Mouse (Mus musculus) layer of hippocampus, postnatal 10 days (tissue): Measurements from ENCODE around the gene Nme4. TPM values are rescaled to one million over a fixed set of nuclear protein-coding genes. Genes with fewer than 3 reads are reported as not detected.
A peak's percentile ranks its signal among the peaks of the same experiment; 100 is the strongest.

ENCODE experiments used
- DNase-seq, 2 experiments: peaks; one replicate each; pipeline ENCODE4 v3.0.0; 2021; ENCODE audit warnings: low spot score in 2 of 2
- long read RNA-seq: library from polyadenylated mRNA; stranded (forward); transcript quantifications from one replicate; pipeline ENCODE4 v2.0.0, GENCODE M21; 2023
- total RNA-seq, 2 experiments: library from RNA; stranded (reverse); gene quantifications; 2 replicates each; pipeline ENCODE4 v1.2.3; 2021

Nme4 gene
- total RNA-seq, result 1 to 10 TPM; 4.6 to 5.7 TPM
- long read RNA-seq, partial matches to known transcripts, result 0 of 4 reads
- long read RNA-seq, other reads (novel, unspliced or antisense), result 3 of 4 reads

DNA sequence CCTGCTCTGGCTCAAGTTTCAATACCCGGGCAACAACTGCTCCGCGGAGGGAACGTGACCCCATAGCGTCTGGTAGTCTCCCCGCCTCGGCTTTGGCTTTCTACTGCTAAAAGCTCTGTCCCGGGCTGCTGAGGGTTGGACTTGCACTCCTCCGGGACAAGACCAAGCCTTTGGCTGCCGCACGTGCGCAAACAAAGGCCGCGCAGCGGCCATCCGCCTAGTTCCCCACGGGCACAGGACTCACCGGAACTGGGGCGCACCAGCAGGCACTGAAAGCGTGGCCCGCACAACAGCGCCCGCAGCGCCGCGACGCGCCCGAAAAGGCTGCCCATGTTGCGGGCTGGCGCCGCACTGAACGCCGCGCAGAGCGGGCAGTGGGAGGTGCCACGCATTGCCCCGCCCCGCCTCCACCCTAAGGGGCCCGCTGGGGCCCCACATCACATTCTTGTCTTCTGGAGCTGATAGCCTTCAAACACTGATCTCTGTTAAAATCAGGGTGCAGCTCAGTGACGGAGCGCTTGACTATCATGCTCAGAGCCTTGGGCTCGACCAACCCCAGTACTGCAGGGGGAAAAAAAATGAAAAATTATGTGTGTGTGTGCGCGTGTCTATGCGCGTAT is at the start of gene Nme4:
Nme4 (minus strand) TSS at position 482 of the 620 bp plus-strand sequence.
- peak; percentile 55 to 70 for DNase-seq

DNA sequence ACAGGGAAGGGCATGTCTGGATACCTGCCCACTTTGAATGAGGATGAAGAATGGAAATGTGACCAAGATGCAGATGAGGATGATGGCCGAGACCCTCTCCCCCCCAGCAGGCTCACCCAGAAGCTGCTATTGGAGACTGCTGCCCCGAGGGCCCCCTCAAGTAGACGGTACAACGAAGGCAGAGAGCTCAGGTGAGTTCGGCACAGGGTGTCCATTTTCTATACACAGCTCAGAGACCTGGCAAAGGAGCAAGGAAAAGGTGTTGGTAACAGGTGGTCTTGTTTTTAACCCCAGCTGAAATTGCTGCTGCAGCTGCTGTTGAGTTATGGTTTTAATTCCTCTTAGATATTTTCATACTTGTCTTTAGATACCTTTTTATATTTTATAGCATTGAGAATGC is 48.0 kb upstream of the Nme4 start:
- DNase-seq, result no peak

DNA sequence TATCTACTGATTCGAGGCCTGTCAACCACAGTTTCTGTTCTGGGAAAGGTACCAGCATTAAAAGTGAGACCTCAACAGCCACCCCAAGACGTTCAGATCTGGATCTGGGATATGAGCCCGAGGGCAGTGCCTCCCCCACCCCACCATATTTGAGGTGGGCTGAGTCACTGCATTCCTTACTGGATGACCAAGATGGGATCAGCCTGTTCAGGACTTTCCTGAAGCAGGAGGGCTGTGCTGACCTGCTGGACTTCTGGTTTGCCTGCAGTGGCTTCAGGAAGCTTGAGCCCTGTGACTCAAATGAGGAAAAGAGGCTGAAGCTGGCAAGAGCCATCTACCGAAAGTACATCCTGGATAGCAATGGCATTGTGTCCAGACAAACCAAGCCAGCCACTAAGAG is 47.4 kb upstream of the Nme4 start:
- no peak for DNase-seq

- no peak for DNase-seq
Observed at GRCm38 (mm10) chr17:26138901-26139381, 43.5 kb upstream of the Nme4 start.

GRCm38 (mm10) chr17:26138239-26138836 is 42.9 kb upstream of the Nme4 start, which contains the start of gene Axin1:
TSS of gene Axin1 (plus strand) at chr17:26138688.
- DNase-seq, result peak; percentile 87 to 92

DNA sequence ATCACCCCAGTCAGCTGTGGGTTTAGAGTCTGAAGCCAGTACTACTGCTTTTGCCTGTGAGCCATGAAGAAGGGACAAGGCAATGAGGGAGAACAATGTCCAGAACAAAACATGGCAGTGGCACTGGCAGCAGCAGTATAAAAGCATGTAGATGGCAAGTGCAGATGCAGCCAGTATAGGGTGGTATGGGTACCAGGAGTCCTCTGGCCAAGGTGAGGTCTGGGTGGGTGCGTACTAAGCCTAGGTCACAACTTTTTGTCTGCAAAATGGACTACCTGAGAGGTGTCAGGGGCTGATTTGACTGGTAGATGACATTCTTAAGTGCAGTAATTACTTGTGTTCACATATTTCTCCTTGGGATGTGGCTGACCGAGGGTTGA is 42.3 kb upstream of the Nme4 start:
- no peak for DNase-seq

GRCm38 (mm10) chr17:26137106-26137750 is 41.8 kb upstream of the Nme4 start:
- DNase-seq, result no peak

DNA sequence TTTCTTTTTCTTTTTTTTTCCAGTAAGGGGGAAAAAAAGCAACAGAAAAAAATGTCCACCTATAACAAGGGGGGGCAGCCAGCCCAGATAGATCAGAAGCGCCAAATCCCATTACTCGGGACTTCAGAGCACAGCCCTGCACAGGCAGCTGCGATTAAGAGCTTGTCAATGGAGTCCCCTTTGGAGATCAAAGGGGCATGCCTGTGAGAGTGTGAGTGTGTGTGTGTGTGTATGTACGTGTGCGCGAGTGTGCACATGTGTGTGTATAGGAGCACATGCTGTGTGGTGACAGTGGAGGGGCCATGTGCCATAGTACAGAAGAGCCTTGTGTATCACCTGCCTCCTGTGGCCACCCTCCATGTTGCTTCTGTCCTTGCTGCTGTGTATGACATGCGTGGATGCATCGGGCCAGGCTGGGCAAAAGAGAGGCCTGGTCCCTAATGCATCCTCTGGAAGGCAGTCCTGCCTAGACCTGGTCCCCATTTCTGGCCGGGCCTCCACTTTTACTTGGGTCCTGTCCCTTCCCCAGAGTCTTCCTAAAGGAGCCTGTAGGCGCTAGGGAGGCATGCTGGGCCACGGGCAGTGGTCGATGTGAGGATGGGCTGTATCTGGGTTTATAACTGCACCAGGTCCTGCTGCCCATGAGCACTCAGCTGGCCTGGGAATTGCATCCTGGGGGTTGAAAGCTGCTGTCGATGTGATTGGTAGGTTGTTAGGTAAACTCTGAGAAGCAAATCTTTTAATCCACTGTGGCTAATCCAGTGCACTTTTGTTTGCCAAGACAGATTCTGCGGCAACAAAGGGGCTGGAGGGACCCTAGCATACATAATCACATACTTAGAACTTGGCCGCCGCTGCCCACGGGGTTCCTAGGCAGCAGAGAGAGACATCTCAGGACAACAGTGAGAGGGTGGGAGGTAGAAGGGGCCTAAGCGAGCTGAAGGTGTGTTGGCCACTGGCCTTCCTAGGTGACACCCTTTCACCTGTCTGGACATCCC is 36.8 kb upstream of the Nme4 start:
- DNase-seq, result no peak

DNA sequence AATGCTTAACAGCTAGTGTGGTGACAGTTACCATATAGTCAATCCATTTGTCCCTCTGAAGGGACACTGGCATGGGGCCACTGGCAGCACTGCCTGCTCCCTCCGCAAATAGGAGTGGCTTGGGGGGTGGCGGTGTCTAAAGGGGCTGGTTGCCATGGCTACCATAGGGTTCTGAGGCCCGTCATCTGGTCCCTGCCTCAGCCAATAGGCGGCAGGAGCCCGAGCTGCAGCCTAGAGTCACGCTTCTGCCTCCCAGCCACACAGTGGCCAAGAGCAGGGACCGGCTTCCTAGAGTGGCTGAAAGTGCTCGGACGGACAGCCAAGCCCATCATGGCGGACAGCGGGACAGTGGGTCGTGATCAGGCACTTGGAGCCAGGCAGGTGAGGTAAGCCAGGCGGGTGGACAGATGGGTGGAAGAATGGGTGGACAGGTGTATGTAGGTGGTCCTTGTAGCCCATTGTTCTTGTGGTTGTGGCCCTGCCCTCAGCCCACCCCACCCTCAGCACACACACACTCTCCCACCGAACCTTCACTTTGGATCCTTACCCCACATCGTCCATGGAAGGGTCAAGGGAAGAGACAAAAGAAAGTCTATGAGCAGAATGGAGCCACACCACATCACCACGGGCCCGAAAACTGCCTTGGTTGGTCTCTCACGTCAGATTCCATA is 35.8 kb upstream of the Nme4 start:
- no peak for DNase-seq

DNA sequence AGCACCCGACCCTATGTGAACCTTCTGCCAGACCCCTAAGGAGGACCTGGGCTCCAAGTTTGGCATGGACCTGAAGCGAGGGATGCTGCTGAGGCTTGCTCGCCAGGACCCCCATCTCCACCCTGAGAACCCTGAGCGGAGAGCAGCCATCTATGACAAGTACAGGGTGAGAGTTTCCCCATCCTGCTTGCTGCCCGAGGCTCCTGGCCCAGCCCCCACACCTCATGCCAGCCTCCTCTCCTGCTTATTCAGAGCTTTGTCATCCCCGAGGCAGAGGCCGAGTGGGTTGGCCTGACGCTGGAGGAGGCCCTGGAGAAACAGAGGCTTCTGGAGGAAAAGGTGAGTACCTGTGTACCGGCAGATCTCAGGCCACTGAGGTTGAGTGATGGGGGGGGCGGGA is 29.8 kb upstream of the Nme4 start:
- no peak for DNase-seq

DNA sequence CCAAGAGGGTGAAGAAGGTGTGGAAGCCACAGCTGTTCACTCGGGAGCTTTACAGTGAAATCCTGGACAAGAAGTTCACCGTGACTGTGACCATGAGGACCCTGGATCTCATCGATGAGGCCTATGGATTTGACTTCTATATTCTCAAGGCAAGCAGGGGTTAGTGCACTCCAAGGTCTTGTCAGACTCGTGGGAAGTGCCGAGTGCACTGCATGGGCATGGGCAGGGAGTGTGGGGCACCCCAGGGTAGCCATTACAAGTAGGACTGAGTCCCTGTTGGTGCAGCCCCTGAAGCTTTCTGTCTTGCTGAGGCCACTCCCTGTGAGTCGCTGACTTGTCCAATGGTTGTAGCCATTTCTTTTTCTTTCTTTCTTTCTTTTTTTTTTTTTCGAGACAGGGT is 29.2 kb upstream of the Nme4 start:
- no peak for DNase-seq

GRCm38 (mm10) chr17:26123267-26123684 is 27.9 kb upstream of the Nme4 start, which contains the start of gene Mrpl28:
TSS of gene Mrpl28 (plus strand) at chr17:26123500.
- DNase-seq, result peak; percentile 86 to 93

DNA sequence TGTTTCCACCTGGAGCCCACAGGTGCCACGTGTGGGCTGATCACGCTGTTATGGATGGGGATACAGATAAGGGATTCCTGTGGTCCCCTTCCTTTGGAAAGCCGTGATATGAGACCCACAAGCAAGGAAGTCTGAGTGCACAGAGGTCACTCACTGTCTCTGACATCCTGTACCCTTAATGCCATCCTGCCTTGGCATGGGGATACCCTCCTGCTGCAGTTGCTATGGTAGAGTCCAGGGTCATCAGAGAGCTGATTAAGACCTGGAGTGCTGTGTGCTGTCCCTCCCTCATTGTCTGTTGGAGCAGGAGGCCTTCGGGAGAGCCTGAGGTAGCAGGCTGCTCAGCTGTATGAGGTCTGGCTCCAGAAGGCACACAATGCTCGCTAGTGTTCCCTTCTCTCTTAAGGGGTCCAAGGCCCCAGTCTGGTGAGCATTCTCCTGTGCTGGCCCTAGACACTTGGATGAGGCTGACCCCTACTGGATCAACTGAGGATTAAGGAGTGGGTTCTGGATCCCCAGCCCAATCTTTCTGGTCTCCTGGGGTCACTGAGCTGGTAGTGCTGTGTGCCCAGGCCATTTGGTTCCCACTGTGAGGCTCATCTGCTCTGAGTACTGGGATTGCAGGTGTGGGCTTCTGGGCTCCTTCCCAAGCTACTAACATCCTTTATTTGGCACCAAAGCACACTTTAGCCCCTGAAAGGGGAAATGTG is 27.2 kb upstream of the Nme4 start:
- DNase-seq, result no peak

- DNase-seq, result peak; percentile 41 to 64
Observed at GRCm38 (mm10) chr17:26119766-26120710, 24.6 kb upstream of the Nme4 start.

- no peak for DNase-seq
Observed at GRCm38 (mm10) chr17:26116503-26117258, 21.3 kb upstream of the Nme4 start.

DNA sequence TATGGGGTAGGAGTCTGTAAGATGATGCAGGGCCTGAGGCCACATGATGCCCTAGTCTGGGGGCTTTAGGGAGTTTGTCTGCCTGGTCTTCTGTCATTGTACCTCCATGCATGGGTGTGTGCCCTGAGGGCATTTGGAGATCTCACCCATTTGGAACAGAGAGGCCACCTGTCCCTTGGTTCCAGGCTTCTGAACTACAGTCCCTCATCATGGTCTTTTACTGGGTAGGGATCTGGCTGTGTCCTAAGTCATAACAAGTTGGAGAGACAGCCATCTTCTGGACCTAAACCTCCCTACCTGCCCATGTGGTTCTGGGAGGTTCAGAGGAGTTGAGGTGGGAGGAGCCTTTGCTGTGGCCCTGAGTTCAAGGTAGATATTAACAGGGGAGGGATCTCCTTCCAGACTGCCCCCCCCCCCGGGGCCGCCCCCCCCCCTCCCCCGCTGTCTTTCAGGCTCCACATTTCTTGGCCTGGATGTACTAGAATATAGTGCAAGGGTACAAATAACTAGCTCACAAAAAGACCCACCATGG is 20.6 kb upstream of the Nme4 start:
- no peak for DNase-seq

DNA sequence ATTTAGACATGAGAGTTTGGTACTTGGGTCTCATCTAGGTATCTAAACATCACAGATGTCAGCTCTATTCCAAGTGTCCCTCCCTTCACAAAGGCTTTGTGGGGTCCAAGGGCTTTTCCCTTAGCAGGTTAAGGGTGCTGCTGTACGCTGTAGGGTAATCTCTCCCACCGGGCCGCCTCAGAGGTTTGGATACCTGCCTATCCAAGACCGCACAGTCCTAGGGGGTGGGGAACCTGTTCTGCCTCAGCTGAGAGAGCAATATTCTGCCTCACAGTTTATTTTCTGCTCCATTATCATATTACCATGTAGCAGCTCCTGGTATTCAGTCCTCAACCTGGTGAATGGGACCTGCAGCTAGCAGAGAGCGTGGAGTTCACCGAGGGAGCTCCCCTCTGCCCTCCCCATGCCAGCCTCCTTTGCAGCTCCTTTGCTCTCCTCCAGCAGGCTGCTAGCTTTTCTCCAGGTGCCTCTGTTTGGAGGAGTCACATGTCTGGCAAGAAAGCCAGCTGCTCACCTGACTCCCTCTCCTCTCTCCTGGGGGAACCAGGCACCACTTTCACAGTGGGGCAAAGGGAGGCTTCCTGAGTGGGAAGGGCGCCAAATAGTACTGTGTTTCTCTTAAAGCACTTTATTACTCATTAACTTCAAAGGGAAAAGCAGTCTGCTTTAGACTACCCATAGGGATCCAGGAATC is 19.9 kb upstream of the Nme4 start:
- DNase-seq, result no peak
